15 mouse cellular contexts compared by ENCODE assay signal in the genomic region with DNA sequence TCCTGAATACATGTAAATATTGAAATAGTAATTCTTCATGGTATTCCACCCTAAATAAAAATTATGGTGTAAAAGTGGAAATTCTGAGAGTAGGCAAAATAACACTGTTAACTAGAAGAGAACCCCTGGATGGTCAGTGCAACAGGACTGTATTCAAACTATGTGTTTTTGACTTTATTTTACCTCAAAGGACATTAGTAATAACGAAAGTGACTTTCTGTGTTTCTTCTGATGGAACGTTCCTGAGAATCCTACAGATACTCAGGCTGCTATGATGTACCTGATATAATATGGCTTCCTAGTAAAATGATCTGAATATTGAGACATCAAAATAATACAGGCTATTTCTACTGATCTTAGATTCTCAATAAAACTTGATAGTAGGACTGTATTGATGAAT.
DNase-seq lines count a peak whose midpoint lies in the region; TF ChIP-seq lines count a peak whose summit lies in the region.
"Had no signal": no experiment of that assay in that cellular context is flagged by ENCODE, and none has a peak within 500 bp of the region (broad histone marks: within the 10 kb centered on the region; RNA-seq: fewer than 3 reads in every experiment).

No protein-coding gene starts in this region.

- TF ChIP-seq CTCF in CH12.LX (conservative IDR thresholded peaks at IDR 0.05 in 1 of 2, IDR thresholded peaks at IDR 0.05 in 1 of 2; ENCODE audit: low read depth in 2 of 2, low read length in 2 of 2): no peak

- H3K9ac ChIP-seq in CH12.LX (ENCODE audit: insufficient read depth, low read depth): no peak overlapping the region

- H3K4me1 ChIP-seq in CH12.LX (ENCODE audit: control insufficient read depth in 1 of 2, insufficient read depth in 2 of 2): peaks cover 0 to 12% of the 10 kb centered on the region in 2 experiments; a peak in 3 of 4 replicates

- DNase-seq in CH12.LX (ENCODE audit: extremely low read depth): no peak
- no peak for DNase-seq in right cerebral cortex, postnatal 14 days
- DNase-seq: adrenal gland, adult 2 months; adrenal gland, adult 8-10 months; adrenal gland, postnatal 10 days; adrenal gland, postnatal 14 days; adrenal gland, postnatal 25 days; adrenal gland, postnatal 36 days; cerebellum, adult 11 months; cerebellum, adult 11-12 months; cerebellum, adult 18-20 months; cerebellum, adult 2 months; cerebellum, adult 8-10 months had no signal

- no peaks in the 10 kb centered on the region for H3K36me3 ChIP-seq in CH12.LX (replicated peaks in 1 of 2; ENCODE audit: control insufficient read depth in 1 of 2, insufficient read depth in 1 of 2, low read length in 1 of 2)
- H3K36me3 ChIP-seq: G1E had no signal

- no peak overlapping the region for H3K27ac ChIP-seq in CH12.LX (ENCODE audit: insufficient read depth, low read depth)

- H3K4me2 ChIP-seq in CH12.LX (ENCODE audit: insufficient read depth, low read depth, poor library complexity, severe bottlenecking): no peak overlapping the region

- no peak overlapping the region for H3K4me3 ChIP-seq in CH12.LX (replicated peaks in 1 of 3; ENCODE audit: low read depth in 2 of 3, low read length in 2 of 3, poor library complexity in 1 of 3)

- H3K9me3 ChIP-seq in CH12.LX (replicated peaks; ENCODE audit: low read length): no peaks in the 10 kb centered on the region
- H3K9me3 ChIP-seq: G1E had no signal

- in situ Hi-C loops in CH12.LX (cut with MboI; ENCODE audit: low pct_ligation_motif_present, low pct_unique_long_range_greater_than_20kb, low sequenced_read_pairs): loop anchor here (25.0 kb wide), 1 partner anchor 127 kb away; no protein-coding TSS in a partner anchor

- TF ChIP-seq RAD21 in CH12.LX (IDR thresholded peaks at IDR 0.05; ENCODE audit: low read depth, low read length): no peak

- TF ChIP-seq POLR2A in CH12.LX (IDR thresholded peaks at IDR 0.05; ENCODE audit: low read depth, low read length): no peak

- no peaks in the 10 kb centered on the region for H3K27me3 ChIP-seq in CH12.LX (replicated peaks)
- H3K27me3 ChIP-seq: Patski had no signal

- no peaks in the 10 kb centered on the region for H3K79me2 ChIP-seq in CH12.LX (replicated peaks; ENCODE audit: control insufficient read depth, extremely low read depth, insufficient read depth, poor library complexity, severe bottlenecking)

- peak; percentile 54; the same call in 1 of the 2 replicates for TF ChIP-seq EP300 in CH12.LX (IDR thresholded peaks at IDR 0.05; ENCODE audit: low read length)

- dilution Hi-C loops in CH12.LX (cut with MboI; ENCODE audit: extremely low pct_ligation_motif_present, extremely low pct_unique_long_range_greater_than_20kb, low sequenced_read_pairs): no loop called here

TF ChIP-seq in CH12.LX, 34 proteins besides CTCF, POLR2A, EP300 and RAD21:
- TF ChIP-seq JUN (IDR thresholded peaks at IDR 0.05; ENCODE audit: insufficient read depth, low read depth, low read length) (peak; percentile 36), IRF4 (IDR thresholded peaks at IDR 0.05; ENCODE audit: low read depth, low read length) (peak; percentile 74), JUND (conservative IDR thresholded peaks at IDR 0.05; ENCODE audit: low read depth, low read length) (peak; percentile 87), NELFE (IDR thresholded peaks at IDR 0.05; ENCODE audit: low read depth, low read length) (no peak)
TF ChIP-seq in CH12.LX: peak in this region for 3.
